Comparison of ENCODE assay signal across 20 mouse cellular contexts in genomic region chr8:7575641-7576040, GRCm38 (mm10).
A peak's percentile ranks its signal among the peaks of the same experiment; 100 is the strongest.
DNase-seq lines count a peak whose midpoint lies in the region; ATAC-seq lines count a peak whose summit lies in the region.
"Had no signal": no experiment of that assay in that cellular context is flagged by ENCODE, and none has a peak within 500 bp of the region (broad histone marks: within the 10 kb centered on the region; RNA-seq: fewer than 3 reads in every experiment).

No protein-coding gene starts in this region.

- H3K9ac ChIP-seq in midbrain, embryonic 14.5 days (replicated peaks; ENCODE audit: low read length): no peak overlapping the region
- H3K9ac ChIP-seq in midbrain, embryonic 13.5 days (replicated peaks): no peak overlapping the region
- H3K9ac ChIP-seq in forebrain, embryonic 14.5 days (ENCODE audit: low read length): no peak overlapping the region
- no peak overlapping the region for H3K9ac ChIP-seq in liver, embryonic 11.5 days (ENCODE audit: low read depth, low read length)
- H3K9ac ChIP-seq: embryonic facial prominence, embryonic 13.5 days; limb, embryonic 12.5 days; liver, embryonic 13.5 days; lung, embryonic 14.5 days; neural tube, embryonic 15.5 days had no signal

- no peaks in the 10 kb centered on the region for H3K4me1 ChIP-seq in midbrain, embryonic 14.5 days (ENCODE audit: control insufficient read depth, insufficient read depth, low read length)
- H3K4me1 ChIP-seq in midbrain, embryonic 13.5 days (replicated peaks): no peaks in the 10 kb centered on the region
- H3K4me1 ChIP-seq in forebrain, embryonic 14.5 days (ENCODE audit: control insufficient read depth, insufficient read depth, low read length): no peaks in the 10 kb centered on the region
- no peaks in the 10 kb centered on the region for H3K4me1 ChIP-seq in liver, embryonic 11.5 days (replicated peaks; ENCODE audit: control insufficient read depth, insufficient read depth, low read length)
- H3K4me1 ChIP-seq: liver, embryonic 13.5 days; neural tube, embryonic 15.5 days had no signal

- H3K9me3 ChIP-seq in midbrain, embryonic 14.5 days (ENCODE audit: control insufficient read depth, low read length): no peaks in the 10 kb centered on the region
- no peaks in the 10 kb centered on the region for H3K9me3 ChIP-seq in midbrain, embryonic 13.5 days
- H3K9me3 ChIP-seq in forebrain, embryonic 14.5 days (replicated peaks; ENCODE audit: control insufficient read depth, low read length): no peaks in the 10 kb centered on the region
- H3K9me3 ChIP-seq in liver, embryonic 11.5 days (ENCODE audit: control insufficient read depth, low read length): no peaks in the 10 kb centered on the region
- H3K9me3 ChIP-seq: embryonic facial prominence, embryonic 13.5 days; limb, embryonic 12.5 days; liver, embryonic 13.5 days; neural tube, embryonic 15.5 days had no signal

- no peaks in the 10 kb centered on the region for H3K36me3 ChIP-seq in midbrain, embryonic 14.5 days (ENCODE audit: control insufficient read depth, insufficient read depth, low read length)
- H3K36me3 ChIP-seq in midbrain, embryonic 13.5 days: no peaks in the 10 kb centered on the region
- H3K36me3 ChIP-seq in forebrain, embryonic 14.5 days (ENCODE audit: control insufficient read depth, insufficient read depth, low read length): no peaks in the 10 kb centered on the region
- H3K36me3 ChIP-seq in liver, embryonic 11.5 days (ENCODE audit: control insufficient read depth, insufficient read depth, low read length): no peaks in the 10 kb centered on the region
- H3K36me3 ChIP-seq: embryonic facial prominence, embryonic 13.5 days; limb, embryonic 12.5 days; liver, embryonic 13.5 days; neural tube, embryonic 15.5 days had no signal

- H3K27me3 ChIP-seq in midbrain, embryonic 14.5 days (ENCODE audit: control insufficient read depth, insufficient read depth, low read length): no peaks in the 10 kb centered on the region
- H3K27me3 ChIP-seq in midbrain, embryonic 13.5 days: no peaks in the 10 kb centered on the region
- no peaks in the 10 kb centered on the region for H3K27me3 ChIP-seq in forebrain, embryonic 14.5 days (replicated peaks; ENCODE audit: control insufficient read depth, insufficient read depth, low read length)
- H3K27me3 ChIP-seq in liver, embryonic 11.5 days (replicated peaks; ENCODE audit: control insufficient read depth, insufficient read depth, low read length): no peaks in the 10 kb centered on the region
- H3K27me3 ChIP-seq: embryonic facial prominence, embryonic 13.5 days; limb, embryonic 12.5 days; liver, embryonic 13.5 days; neural tube, embryonic 15.5 days had no signal

- WGBS in midbrain, embryonic 14.5 days: 8% methylated on average over 3 of the region's 3 CpGs
- 17% methylated on average over 3 of the region's 3 CpGs for WGBS in midbrain, embryonic 13.5 days
- WGBS in forebrain, embryonic 14.5 days: 4% methylated on average over 3 of the region's 3 CpGs
- WGBS in liver, embryonic 11.5 days: 71% methylated on average over 3 of the region's 3 CpGs

- no peak overlapping the region for H3K4me2 ChIP-seq in midbrain, embryonic 14.5 days (ENCODE audit: low read length)
- H3K4me2 ChIP-seq in midbrain, embryonic 13.5 days (replicated peaks): no peak overlapping the region
- no peak overlapping the region for H3K4me2 ChIP-seq in forebrain, embryonic 14.5 days (ENCODE audit: low read length)
- H3K4me2 ChIP-seq in liver, embryonic 11.5 days: no peak overlapping the region
- H3K4me2 ChIP-seq: embryonic facial prominence, embryonic 13.5 days; limb, embryonic 12.5 days; liver, embryonic 13.5 days; lung, embryonic 14.5 days; neural tube, embryonic 15.5 days had no signal

- no peak for ATAC-seq in midbrain, embryonic 14.5 days (ENCODE audit: low FRiP score, low TSS enrichment)
- ATAC-seq in midbrain, embryonic 13.5 days: no peak
- peak; percentile 68; the same call in 1 of the 2 replicates for ATAC-seq in forebrain, embryonic 14.5 days
- no peak for ATAC-seq in liver, embryonic 11.5 days (replicated peaks; ENCODE audit: low FRiP score)
- ATAC-seq: inflammation-experienced regulatory T-cells, adult 6 months had no signal

- no peak overlapping the region for H3K4me3 ChIP-seq in midbrain, embryonic 14.5 days (replicated peaks; ENCODE audit: low read depth, low read length)
- no peak overlapping the region for H3K4me3 ChIP-seq in midbrain, embryonic 13.5 days (replicated peaks)
- H3K4me3 ChIP-seq in forebrain, embryonic 14.5 days (ENCODE audit: low read depth, low read length): no peak overlapping the region
- H3K4me3 ChIP-seq in liver, embryonic 11.5 days (ENCODE audit: low read depth, low read length): no peak overlapping the region
- H3K4me3 ChIP-seq: embryonic facial prominence, embryonic 13.5 days; limb, embryonic 12.5 days; liver, embryonic 13.5 days; neural tube, embryonic 15.5 days had no signal

- H3K27ac ChIP-seq in midbrain, embryonic 14.5 days (replicated peaks; ENCODE audit: low read depth, low read length): no peak overlapping the region
- no peak overlapping the region for H3K27ac ChIP-seq in midbrain, embryonic 13.5 days
- H3K27ac ChIP-seq in forebrain, embryonic 14.5 days (ENCODE audit: low read depth, low read length): no peak overlapping the region
- no peak overlapping the region for H3K27ac ChIP-seq in liver, embryonic 11.5 days (ENCODE audit: low read depth, low read length)
- H3K27ac ChIP-seq: embryonic facial prominence, embryonic 13.5 days; limb, embryonic 12.5 days; liver, embryonic 13.5 days; neural tube, embryonic 15.5 days had no signal

- DNase-seq in midbrain, embryonic 14.5 days: peak; percentile 23
- peak; percentile 7 for DNase-seq in embryo, embryonic 11 days
- peak; percentile 60 for DNase-seq in forebrain, embryonic 14.5 days (ENCODE audit: low spot score)
- no peak for DNase-seq in layer of hippocampus, adult 8-10 months (ENCODE audit: low spot score in 2 of 2)
- DNase-seq in right cerebral cortex, adult 2 months (ENCODE audit: low spot score in 2 of 2): no peak
- no peak for DNase-seq in liver, embryonic 11.5 days (ENCODE audit: low spot score)
- DNase-seq: adrenal gland, adult 2 months; cerebellum, adult 11 months; cerebellum, postnatal 25 days; kidney, adult 8-10 months; kidney, postnatal 25 days; liver, embryonic 13.5 days; lung, embryonic 14.5 days; lung, postnatal 36 days; right cerebral cortex, postnatal 4 days had no signal

Comparison
In these comparisons a context has a peak if more than half of its experiments do, and no peak if none do; other contexts are left out.
1. DNase-seq: peak in midbrain, embryonic 14.5 days (single experiment), embryo, embryonic 11 days (single experiment) and forebrain, embryonic 14.5 days (single experiment); none in layer of hippocampus, adult 8-10 months (0 of 2), right cerebral cortex, adult 2 months (0 of 2) and liver, embryonic 11.5 days (single experiment).